Mouse (Mus musculus): ENCODE measurements around the gene Chad.

Gene Chad

GRCm38 (mm10) chr11:94564437-94565150 is at the start of gene Chad:
Gene Chad (plus strand): TSS chr11:94565047.
- DNase-seq (ENCODE audit: low spot score), result no peak

- DNase-seq (ENCODE audit: low spot score), result peak; percentile 6
Observed at GRCm38 (mm10) chr11:94521219-94521843, 43.5 kb upstream of the Chad start, which contains the start of gene Mycbpap. Gene Mycbpap (minus strand): TSS chr11:94521742.

- no peak for DNase-seq (ENCODE audit: low spot score)
Observed at GRCm38 (mm10) chr11:94526171-94526879, 38.5 kb upstream of the Chad start.

- no peak for DNase-seq (ENCODE audit: low spot score)
Observed at GRCm38 (mm10) chr11:94528879-94529278, 36.0 kb upstream of the Chad start.

- no peak for DNase-seq (ENCODE audit: low spot score)
Observed at GRCm38 (mm10) chr11:94533171-94533570, 31.7 kb upstream of the Chad start.

- no peak for DNase-seq (ENCODE audit: low spot score)
Observed at GRCm38 (mm10) chr11:94538733-94539292, 26.0 kb upstream of the Chad start.

GRCm38 (mm10) chr11:94539761-94540160 is 25.1 kb upstream of the Chad start:
- DNase-seq (ENCODE audit: low spot score), result no peak

- DNase-seq (ENCODE audit: low spot score), result no peak
Observed at GRCm38 (mm10) chr11:94542400-94542799, 22.4 kb upstream of the Chad start.

- no peak for DNase-seq (ENCODE audit: low spot score)
Observed at GRCm38 (mm10) chr11:94543344-94543743, 21.5 kb upstream of the Chad start.

- DNase-seq (ENCODE audit: low spot score), result peak; percentile 33
Observed at GRCm38 (mm10) chr11:94543932-94544331, 20.9 kb upstream of the Chad start.

- no peak for DNase-seq (ENCODE audit: low spot score)
Observed at GRCm38 (mm10) chr11:94544422-94544821, 20.4 kb upstream of the Chad start.

- DNase-seq (ENCODE audit: low spot score), result no peak
Observed at GRCm38 (mm10) chr11:94546381-94546780, 18.5 kb upstream of the Chad start.

- DNase-seq (ENCODE audit: low spot score), result no peak
Observed at GRCm38 (mm10) chr11:94547271-94547670, 17.6 kb upstream of the Chad start.

GRCm38 (mm10) chr11:94548041-94548784 is 16.6 kb upstream of the Chad start:
- DNase-seq (ENCODE audit: low spot score), result no peak

- peak; percentile 94 for DNase-seq (ENCODE audit: low spot score)
Observed at GRCm38 (mm10) chr11:94548888-94549690, 15.8 kb upstream of the Chad start, which contains the start of gene Rsad1. Gene Rsad1 (minus strand): TSS chr11:94549255.

- DNase-seq (ENCODE audit: low spot score), result no peak
Observed at GRCm38 (mm10) chr11:94549691-94550441, 15.0 kb upstream of the Chad start.

GRCm38 (mm10) chr11:94550442-94550744 is 14.5 kb upstream of the Chad start:
- no peak for DNase-seq (ENCODE audit: low spot score)

- no peak for DNase-seq (ENCODE audit: low spot score)
Observed at GRCm38 (mm10) chr11:94558226-94558625, 6.6 kb upstream of the Chad start.

- DNase-seq (ENCODE audit: low spot score), result no peak
Observed at GRCm38 (mm10) chr11:94563383-94563782, 1.5 kb upstream of the Chad start.

GRCm38 (mm10) chr11:94563821-94564220 is 1.0 kb upstream of the Chad start:
- DNase-seq (ENCODE audit: low spot score), result no peak

- no peak for DNase-seq (ENCODE audit: low spot score)
Observed at GRCm38 (mm10) chr11:94565151-94565479, 268 bp downstream of the Chad start.
